Mouse (Mus musculus) ES-E14 (cell line): Measurements from ENCODE around the gene Rab3gap1. TPM values are rescaled to one million over a fixed set of nuclear protein-coding genes. Genes with fewer than 3 reads are reported as not detected.

Experiments
- DNase-seq: peaks from one replicate; pipeline ENCODE4 v3.0.0-alpha.2; 2013; ENCODE audit warnings: low read depth, low spot score
- H3K27ac ChIP-seq: 2 replicates; pipeline ENCODE4 v1.5.1; 2012; ENCODE audit warnings: low read depth, mild to moderate bottlenecking, low read length, moderate library complexity, mixed read lengths; ENCODE audit not compliant: poor library complexity, insufficient read depth, severe bottlenecking
- H3K36me3 ChIP-seq: 2 replicates; pipeline ENCODE4 v1.6.1; 2012; ENCODE audit warnings: mild to moderate bottlenecking, low read length, moderate library complexity, mixed read lengths; ENCODE audit not compliant: control insufficient read depth, poor library complexity, insufficient read depth, severe bottlenecking
- H3K4me1 ChIP-seq, 2 experiments: fragments of 150-350 bp in 1 of 2; sonication (generic) in 1 of 2; 2 replicates each; pipeline ENCODE4 v1.6.1; 2012; ENCODE audit warnings: low read length in 2 of 2, mild to moderate bottlenecking in 1 of 2, mixed read lengths in 1 of 2; ENCODE audit not compliant: control insufficient read depth in 2 of 2, insufficient read depth in 2 of 2, poor library complexity in 1 of 2
- H3K4me3 ChIP-seq, 2 experiments: fragments of 150-350 bp in 1 of 2; sonication (generic) in 1 of 2; 2 replicates each; pipeline ENCODE4 v1.5.1; 2012; ENCODE audit warnings: low read length in 2 of 2, low read depth in 1 of 2, mild to moderate bottlenecking in 1 of 2, mixed read lengths in 1 of 2; ENCODE audit not compliant: insufficient read depth in 1 of 2, poor library complexity in 1 of 2, severe bottlenecking in 1 of 2
- H3K9ac ChIP-seq: 2 replicates; pipeline ENCODE4 v1.6.1; 2012; ENCODE audit warnings: low read depth, mild to moderate bottlenecking, low read length, mixed read lengths; ENCODE audit not compliant: poor library complexity, insufficient read depth, severe bottlenecking
- H3K9me3 ChIP-seq: fragments of 150-350 bp; sonication (generic); 2 replicates; pipeline ENCODE4 v1.6.1; 2012; ENCODE audit warnings: low read depth, mild to moderate bottlenecking, low read length; ENCODE audit not compliant: control insufficient read depth, insufficient read depth
- CHD2 ChIP-seq: IDR thresholded peaks from 2 replicates; pipeline ENCODE4 v1.6.1; 2014; ENCODE audit warnings: mild to moderate bottlenecking, low read depth, low read length, inconsistent platforms
- HCFC1 ChIP-seq: IDR thresholded peaks from 2 replicates; pipeline ENCODE4 v1.6.1; 2012; ENCODE audit warnings: low read length, inconsistent platforms, borderline replicate concordance; ENCODE audit not compliant: insufficient read depth
- MAFK ChIP-seq: IDR thresholded peaks from 2 replicates; pipeline ENCODE4 v1.6.1; 2014; ENCODE audit warnings: mild to moderate bottlenecking, low read depth, low read length, inconsistent platforms; ENCODE audit not compliant: insufficient read depth
- ZC3H11A ChIP-seq: IDR thresholded peaks from 2 replicates; pipeline ENCODE4 v1.6.1; 2012; ENCODE audit warnings: low read depth, mild to moderate bottlenecking, inconsistent platforms, low read length, borderline replicate concordance
- ZNF384 ChIP-seq: IDR thresholded peaks from 2 replicates; pipeline ENCODE4 v1.6.1; 2012; ENCODE audit warnings: low read depth, low read length, inconsistent platforms
- in situ Hi-C, 2 experiments: fragments of 600-800 bp; cut with MboI; formaldehyde crosslinking; loops; one replicate each; pipeline ENCODE4 v1.15.1; 2025; ENCODE audit warnings: low sequenced_read_pairs in 2 of 2, inconsistent platforms in 1 of 2; ENCODE audit not compliant: unreplicated experiment in 2 of 2
- total RNA-seq: library from RNA; depleted of rRNA; stranded (reverse); fragments of 300-350 nt; gene quantifications from 2 replicates; pipeline ENCODE4 v1.2.3, GENCODE M21; 2012; rRNA removed

The Rab3gap1 gene
- 24.6 and 25.8 TPM in 2 replicates for total RNA-seq

GRCm38 (mm10) chr1:127868300-127869261, at the start of gene Rab3gap1:
Rab3gap1 (plus strand) TSS chr1:127868773.
- Histone ChIP-seq H3K9ac (peak within 1 kb of the TSS; percentile 88), H3K4me1 (no peaks in the 10 kb centered on the region), H3K4me3 (peak within 1 kb of the TSS; percentile 85 to 94), H3K36me3 (no peaks in the 10 kb centered on the region), H3K9me3 (no peaks in the 10 kb centered on the region), H3K27ac (no peak within 1 kb of the TSS)
- in situ Hi-C loops: no loop called here
- TF ChIP-seq ZNF384 (no peak), HCFC1 (peak; percentile 37; the same call in 1 of the 2 replicates)
- peak; percentile 87 for DNase-seq

- Histone ChIP-seq H3K4me3 (no peak overlapping the region), H3K9me3 (no peaks in the 10 kb centered on the region), H3K36me3 (no peaks in the 10 kb centered on the region), H3K4me1 (no peaks in the 10 kb centered on the region), H3K9ac (no peak overlapping the region), H3K27ac (no peak overlapping the region)
- in situ Hi-C loops: no loop called here
- peak; percentile 31 for DNase-seq
- peak; percentile 47; the same call in 1 of the 2 replicates for TF ChIP-seq ZC3H11A
- no peak for TF ChIP-seq HCFC1
These were observed 41.2 kb upstream of the Rab3gap1 start for GRCm38 (mm10) chr1:127827325-127827724.

- Histone ChIP-seq H3K27ac (no peak overlapping the region), H3K36me3 (no peaks in the 10 kb centered on the region), H3K4me3 (no peak overlapping the region), H3K4me1 (no peaks in the 10 kb centered on the region), H3K9me3 (no peaks in the 10 kb centered on the region), H3K9ac (no peak overlapping the region)
- TF ChIP-seq CHD2: no peak
- no peak for TF ChIP-seq HCFC1
- no peak for TF ChIP-seq ZNF384
- TF ChIP-seq MAFK: no peak
- no peak for TF ChIP-seq ZC3H11A
- no peak for DNase-seq
- in situ Hi-C loops: no loop called here
These were observed 38.2 kb upstream of the Rab3gap1 start for GRCm38 (mm10) chr1:127830215-127830921.

- no peak for DNase-seq
- in situ Hi-C loops: no loop called here
- no peaks in the 10 kb centered on the region for H3K4me1 ChIP-seq
- no peak overlapping the region for H3K4me3 ChIP-seq
- H3K9me3 ChIP-seq: no peaks in the 10 kb centered on the region
- no peak overlapping the region for H3K9ac ChIP-seq
- H3K27ac ChIP-seq: no peak overlapping the region
- TF ChIP-seq MAFK (no peak), ZC3H11A (no peak), HCFC1 (no peak), ZNF384 (no peak), CHD2 (no peak)
- H3K36me3 ChIP-seq: no peaks in the 10 kb centered on the region
These were observed 34.9 kb upstream of the Rab3gap1 start for GRCm38 (mm10) chr1:127833714-127834113.
